Mouse (Mus musculus) CH12.LX (cell line): Measurements from ENCODE around the gene Slc6a2. TPM values are rescaled to one million over a fixed set of nuclear protein-coding genes. Genes with fewer than 3 reads are reported as not detected.

ENCODE experiments used
- DNase-seq: peaks from one replicate; pipeline ENCODE4 v3.0.0-alpha.2; 2013; ENCODE audit errors: extremely low read depth
- H3K27ac ChIP-seq: 2 replicates; pipeline ENCODE4 v1.5.1; 2012; ENCODE audit warnings: low read depth, mild to moderate bottlenecking, control low read depth, moderate library complexity; ENCODE audit not compliant: insufficient read depth
- H3K27me3 ChIP-seq: replicated peaks from 2 replicates; pipeline ENCODE3; 2012; ENCODE audit warnings: inconsistent platforms
- H3K36me3 ChIP-seq, 2 experiments: replicated peaks in 1 of 2; 2 replicates each; pipeline versions ENCODE3 to v1.6.1; 2012; ENCODE audit warnings: inconsistent platforms in 1 of 2, low read length in 1 of 2, mild to moderate bottlenecking in 1 of 2, mixed read lengths in 1 of 2, moderate library complexity in 1 of 2; ENCODE audit not compliant: control insufficient read depth in 1 of 2, insufficient read depth in 1 of 2
- H3K4me1 ChIP-seq, 2 experiments: 2 replicates each; pipeline ENCODE4 v1.6.1; 2012; ENCODE audit warnings: inconsistent platforms in 1 of 2, moderate library complexity in 1 of 2; ENCODE audit not compliant: insufficient read depth in 2 of 2, control insufficient read depth in 1 of 2
- H3K4me2 ChIP-seq: 2 replicates; pipeline ENCODE4 v1.6.1; 2012; ENCODE audit warnings: low read depth, mild to moderate bottlenecking, control low read depth; ENCODE audit not compliant: poor library complexity, insufficient read depth, severe bottlenecking
- H3K4me3 ChIP-seq, 3 experiments: fragments of 150-350 bp in 1 of 3; sonication (generic) in 1 of 3; replicated peaks in 1 of 3; 2 replicates each; pipeline versions ENCODE3 to v1.5.1; 2011 to 2012; ENCODE audit warnings: low read depth in 2 of 3, low read length in 2 of 3, mild to moderate bottlenecking in 2 of 3, moderate library complexity in 2 of 3, control low read depth in 1 of 3, improper control_type of control experiment in 1 of 3, inconsistent platforms in 1 of 3, mixed read lengths in 1 of 3; ENCODE audit not compliant: poor library complexity in 1 of 3
- H3K79me2 ChIP-seq: replicated peaks from 2 replicates; pipeline ENCODE4 v1.6.1; 2012; ENCODE audit warnings: mild to moderate bottlenecking, moderate library complexity; ENCODE audit not compliant: control insufficient read depth, poor library complexity, insufficient read depth, severe bottlenecking; ENCODE audit errors: extremely low read depth
- H3K9ac ChIP-seq: 2 replicates; pipeline ENCODE4 v1.6.1; 2012; ENCODE audit warnings: low read depth, mild to moderate bottlenecking, control low read depth, moderate library complexity; ENCODE audit not compliant: insufficient read depth
- H3K9me3 ChIP-seq: replicated peaks from 2 replicates; pipeline ENCODE3; 2012; ENCODE audit warnings: low read length, inconsistent platforms, mixed read lengths
- CHD1 ChIP-seq: IDR thresholded peaks from 2 replicates; pipeline ENCODE4 v1.6.1; 2012; ENCODE audit warnings: low read depth, low read length, improper control_type of control experiment, inconsistent platforms
- CTCF ChIP-seq, 2 experiments: IDR thresholded peaks in 1 of 2; conservative IDR thresholded peaks in 1 of 2; 2 replicates each; pipeline ENCODE4 v1.5.1; 2011 to 2012; ENCODE audit warnings: low read depth in 2 of 2, low read length in 2 of 2, improper control_type of control experiment in 1 of 2, inconsistent platforms in 1 of 2, mild to moderate bottlenecking in 1 of 2, moderate library complexity in 1 of 2
- E2F4 ChIP-seq: IDR thresholded peaks from 2 replicates; pipeline ENCODE4 v1.6.1; 2011; ENCODE audit warnings: low read depth, low read length, improper control_type of control experiment; ENCODE audit not compliant: insufficient replicate concordance
- ELF1 ChIP-seq: IDR thresholded peaks from 2 replicates; pipeline ENCODE4 v1.6.1; 2014; ENCODE audit warnings: low read depth, mild to moderate bottlenecking, inconsistent platforms, low read length, improper control_type of control experiment
- ETS1 ChIP-seq: conservative IDR thresholded peaks from 2 replicates; pipeline ENCODE4 v1.6.1; 2012; ENCODE audit warnings: low read depth, mild to moderate bottlenecking, inconsistent platforms, low read length, improper control_type of control experiment, moderate library complexity
- GABPA ChIP-seq: IDR thresholded peaks from 2 replicates; pipeline ENCODE4 v1.6.1; 2012; ENCODE audit warnings: low read depth, low read length, improper control_type of control experiment, inconsistent platforms; ENCODE audit not compliant: insufficient replicate concordance
- HCFC1 ChIP-seq: IDR thresholded peaks from 2 replicates; pipeline ENCODE4 v1.6.1; 2012; ENCODE audit warnings: low read depth, mild to moderate bottlenecking, inconsistent platforms, low read length, improper control_type of control experiment
- JUND ChIP-seq: conservative IDR thresholded peaks from 2 replicates; pipeline ENCODE4 v1.6.1; 2011; ENCODE audit warnings: low read depth, low read length, improper control_type of control experiment
- KAT2A ChIP-seq: IDR thresholded peaks from 2 replicates; pipeline ENCODE4 v1.6.1; 2012; ENCODE audit warnings: low read length, improper control_type of control experiment, inconsistent platforms; ENCODE audit not compliant: insufficient replicate concordance
- MAFK ChIP-seq: IDR thresholded peaks from 2 replicates; pipeline ENCODE4 v1.6.1; 2011; ENCODE audit warnings: low read length, improper control_type of control experiment; ENCODE audit not compliant: insufficient replicate concordance
- MAX ChIP-seq: IDR thresholded peaks from 2 replicates; pipeline ENCODE4 v1.6.1; 2011; ENCODE audit warnings: low read length, improper control_type of control experiment
- MEF2A ChIP-seq: IDR thresholded peaks from 2 replicates; pipeline ENCODE4 v1.6.1; 2014; ENCODE audit warnings: low read depth, mild to moderate bottlenecking, inconsistent platforms, low read length, improper control_type of control experiment, borderline replicate concordance
- PAX5 ChIP-seq: IDR thresholded peaks from 2 replicates; pipeline ENCODE4 v1.6.1; 2012; ENCODE audit warnings: low read length, inconsistent platforms, mixed read lengths
- POLR2AphosphoS2 ChIP-seq: IDR thresholded peaks from 2 replicates; pipeline ENCODE4 v1.6.1; 2011; ENCODE audit warnings: low read depth, low read length, improper control_type of control experiment
- RAD21 ChIP-seq: IDR thresholded peaks from 2 replicates; pipeline ENCODE4 v1.6.1; 2011; ENCODE audit warnings: low read depth, mild to moderate bottlenecking, low read length, improper control_type of control experiment, moderate library complexity
- RCOR1 ChIP-seq: conservative IDR thresholded peaks from 2 replicates; pipeline ENCODE4 v1.6.1; 2012; ENCODE audit warnings: low read depth, mild to moderate bottlenecking, inconsistent platforms, low read length, improper control_type of control experiment
- SMC3 ChIP-seq: IDR thresholded peaks from 2 replicates; pipeline ENCODE4 v1.6.1; 2011; ENCODE audit warnings: low read depth, low read length, improper control_type of control experiment
- UBTF ChIP-seq: IDR thresholded peaks from 2 replicates; pipeline ENCODE4 v1.6.1; 2012; ENCODE audit warnings: low read depth, mild to moderate bottlenecking, inconsistent platforms, low read length, improper control_type of control experiment, moderate library complexity
- USF2 ChIP-seq: conservative IDR thresholded peaks from 2 replicates; pipeline ENCODE4 v1.6.1; 2011; ENCODE audit warnings: low read depth, low read length, improper control_type of control experiment
- ZC3H11A ChIP-seq: IDR thresholded peaks from 2 replicates; pipeline ENCODE4 v1.6.1; 2012; ENCODE audit warnings: low read depth, mild to moderate bottlenecking, inconsistent platforms, low read length, improper control_type of control experiment
- ZKSCAN1 ChIP-seq: IDR thresholded peaks from 2 replicates; pipeline ENCODE4 v1.6.1; 2012; ENCODE audit warnings: low read depth, inconsistent platforms, low read length, improper control_type of control experiment, borderline replicate concordance
- ZMIZ1 ChIP-seq: IDR thresholded peaks from 2 replicates; pipeline ENCODE4 v1.6.1; 2012; ENCODE audit warnings: low read depth, mild to moderate bottlenecking, inconsistent platforms, low read length, improper control_type of control experiment
- ZNF384 ChIP-seq: IDR thresholded peaks from 2 replicates; pipeline ENCODE4 v1.6.1; 2012; ENCODE audit warnings: low read depth, low read length, improper control_type of control experiment, inconsistent platforms
- dilution Hi-C: fragments of 300-500 bp; cut with MboI; formaldehyde crosslinking; loops from 2 replicates; pipeline ENCODE4 v1.14.3; 2020; ENCODE audit warnings: low sequenced_read_pairs; ENCODE audit not compliant: extremely low pct_unique_long_range_greater_than_20kb, extremely low pct_ligation_motif_present
- in situ Hi-C: fragments of 300-500 bp; cut with MboI; formaldehyde crosslinking; loops from 3 replicates; pipeline ENCODE4 v1.14.3; 2019; ENCODE audit warnings: low sequenced_read_pairs, low pct_ligation_motif_present, low pct_unique_long_range_greater_than_20kb, mixed read lengths
- polyA plus RNA-seq: library from polyadenylated mRNA; unstranded; fragments of >175 nt; gene quantifications from 2 replicates; pipeline ENCODE4 v1.2.1, GENCODE M21; 2012; ENCODE audit warnings: low read depth; ENCODE audit not compliant: insufficient read length
- total RNA-seq, 2 experiments: library from RNA; depleted of rRNA; stranded (reverse); fragments of 300-350 nt in 1 of 2; fragments of >200 nt in 1 of 2; gene quantifications; 2 replicates each; pipeline ENCODE4 v1.2.3; 2012 to 2014

The Slc6a2 gene
- total and polyA plus RNA-seq, 3 experiments, result not detected

DNA sequence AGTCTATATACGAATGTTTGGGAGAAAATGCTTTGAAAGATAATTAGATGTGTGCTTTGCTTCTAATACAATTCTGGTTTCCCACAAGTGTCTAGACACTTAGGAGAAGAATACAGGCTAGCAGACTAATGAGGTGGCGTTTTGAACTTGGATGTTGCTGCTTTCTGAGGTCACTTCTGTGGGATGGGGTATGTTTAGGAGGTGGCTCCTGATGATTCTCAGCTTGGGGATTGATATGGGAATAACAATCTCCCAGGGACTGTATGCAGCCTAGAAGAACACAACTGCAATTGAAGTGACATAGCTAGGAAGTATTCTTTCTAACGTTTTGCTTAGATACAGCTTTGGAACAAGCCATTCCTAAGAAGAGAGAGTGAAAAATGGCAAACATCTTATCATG, 22.6 kb downstream of the Slc6a2 start:
- in situ Hi-C loops (no loop called here), dilution Hi-C loops (no loop called here)
- DNase-seq, result no peak
- Histone ChIP-seq H3K36me3 (no peaks in the 10 kb centered on the region), H3K4me1 (no peaks in the 10 kb centered on the region), H3K79me2 (no peaks in the 10 kb centered on the region), H3K4me3 (no peak overlapping the region), H3K27me3 (no peaks in the 10 kb centered on the region), H3K4me2 (no peak overlapping the region), H3K9ac (no peak overlapping the region), H3K27ac (no peak overlapping the region), H3K9me3 (peaks cover 79% of the 10 kb centered on the region)
- TF ChIP-seq ZMIZ1 (no peak), KAT2A (no peak), PAX5 (no peak), USF2 (no peak), SMC3 (no peak), MAX (no peak), ZNF384 (no peak), POLR2AphosphoS2 (no peak), MEF2A (no peak), JUND (no peak), ZC3H11A (no peak), CHD1 (no peak), GABPA (no peak), ELF1 (no peak), CTCF (conservative IDR thresholded peaks at IDR 0.05 in 1 of 2, IDR thresholded peaks at IDR 0.05 in 1 of 2; ENCODE audit: low read depth in 2 of 2, low read length in 2 of 2) (no peak), E2F4 (no peak), HCFC1 (no peak), RAD21 (no peak), MAFK (no peak)

DNA sequence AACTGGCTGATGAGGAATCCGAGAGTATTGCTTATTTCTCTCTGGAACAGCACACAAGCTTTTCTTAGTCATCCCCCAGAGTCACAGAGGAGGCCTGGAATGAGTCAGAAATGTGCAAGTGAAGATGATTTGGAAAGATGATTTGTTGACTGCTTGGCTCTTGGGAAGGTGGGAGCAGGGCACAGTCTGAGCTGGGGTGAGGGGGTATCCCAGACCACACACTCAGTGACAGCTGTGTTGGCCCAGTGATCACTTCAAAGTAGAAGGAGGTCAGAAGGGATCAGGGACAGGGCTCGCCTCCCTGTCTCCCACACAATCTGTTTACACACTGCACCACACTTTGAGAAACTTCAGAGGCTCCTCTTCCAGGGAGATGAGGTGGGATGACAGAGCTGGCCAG, 24.5 kb downstream of the Slc6a2 start:
- Histone ChIP-seq H3K27me3 (no peaks in the 10 kb centered on the region), H3K4me2 (no peak overlapping the region), H3K4me3 (no peak overlapping the region)
- no peak for TF ChIP-seq UBTF
- no peak for TF ChIP-seq ELF1
- no peak for TF ChIP-seq RCOR1
- TF ChIP-seq HCFC1, result no peak
- no peak for TF ChIP-seq ETS1
- no peak for TF ChIP-seq E2F4
- TF ChIP-seq ZKSCAN1, result no peak
- TF ChIP-seq POLR2AphosphoS2, result no peak
- TF ChIP-seq ZC3H11A, result no peak
- TF ChIP-seq, all 38 proteins: peak for 0
- H3K79me2 ChIP-seq, result no peaks in the 10 kb centered on the region
- in situ Hi-C loops (no loop called here), dilution Hi-C loops (no loop called here)
- peaks cover 77% of the 10 kb centered on the region for H3K9me3 ChIP-seq
- no peak overlapping the region for H3K9ac ChIP-seq
- no peak overlapping the region for H3K27ac ChIP-seq
- H3K36me3 ChIP-seq, result no peaks in the 10 kb centered on the region
- H3K4me1 ChIP-seq, result no peaks in the 10 kb centered on the region
- DNase-seq, result no peak
